ENCODE assay signal across 8 mouse cellular contexts in the genomic region with DNA sequence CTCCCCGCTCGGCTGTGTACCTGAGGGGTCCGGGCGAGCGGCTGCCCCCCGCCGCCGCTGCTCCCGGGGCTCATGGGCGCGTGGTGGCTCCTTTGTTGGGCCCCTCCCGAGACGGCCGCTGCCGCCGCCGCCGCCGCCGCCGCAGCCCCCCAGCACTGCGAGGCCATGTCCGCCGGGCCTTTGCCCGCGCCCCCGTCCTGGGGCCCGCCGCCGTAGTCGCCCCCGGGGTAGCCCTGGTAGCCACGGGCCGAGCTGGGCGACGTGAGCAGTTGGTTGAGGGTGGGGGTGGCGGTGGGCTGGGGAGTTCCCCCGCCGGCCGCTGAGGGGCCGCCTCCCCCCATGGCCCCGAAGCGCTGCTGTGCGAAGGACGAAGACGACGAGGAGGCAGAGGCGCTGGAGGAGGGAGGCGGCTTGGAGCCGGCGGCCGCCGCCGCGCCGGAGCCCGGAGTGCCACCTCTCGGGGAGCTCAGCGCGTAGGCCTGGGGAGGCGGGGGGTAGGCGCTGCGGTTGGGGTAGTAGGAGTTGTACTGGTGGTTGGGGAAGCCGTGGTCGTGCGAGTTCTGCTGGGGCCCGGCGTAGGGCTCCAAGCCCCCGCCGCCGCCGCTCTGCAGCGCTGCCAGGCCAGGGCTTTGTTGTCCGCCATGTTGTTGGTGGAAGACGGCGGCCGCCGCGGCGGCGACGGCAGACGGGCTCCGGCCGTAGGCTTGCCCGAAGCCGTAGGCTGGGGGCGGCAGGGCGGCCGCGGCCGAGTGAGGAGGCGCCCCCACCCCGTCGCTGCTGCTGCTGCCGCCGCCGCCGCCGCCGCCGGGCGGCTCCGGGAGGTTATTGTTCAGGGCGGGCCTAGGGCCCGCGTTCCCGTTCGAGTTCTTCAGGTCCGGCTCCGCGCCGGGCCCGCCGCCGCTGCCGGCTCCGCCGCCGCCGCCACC. TPM values are rescaled to one million over a fixed set of nuclear protein-coding genes. Genes with fewer than 3 reads are reported as not detected.
DNase-seq lines count a peak whose midpoint lies in the region; ATAC-seq and TF ChIP-seq lines count a peak whose summit lies in the region.

No protein-coding gene starts in this region.

- H3K4me1 ChIP-seq in cortical plate, adult 2 months (ENCODE audit: control insufficient read depth, insufficient read depth, low read length), result peaks cover 11% of the 10 kb centered on the region
- H3K4me1 ChIP-seq in heart, embryonic 12.5 days (replicated peaks), result peaks cover 46% of the 10 kb centered on the region
- peaks cover 27% of the 10 kb centered on the region for H3K4me1 ChIP-seq in kidney, postnatal 0 days (replicated peaks; ENCODE audit: insufficient read depth, low read length)
- H3K4me1 ChIP-seq in lung, embryonic 14.5 days (ENCODE audit: insufficient read depth), result peaks cover 37% of the 10 kb centered on the region

- TF ChIP-seq CTCF in cortical plate, adult 2 months (IDR thresholded peaks at IDR 0.05; ENCODE audit: extremely low read depth, insufficient read depth, low read length), result no peak
- no peak for TF ChIP-seq CTCF in kidney, postnatal 0 days (IDR thresholded peaks at IDR 0.05; ENCODE audit: low read depth)
- TF ChIP-seq CTCF in lung, embryonic 14.5 days (IDR thresholded peaks at IDR 0.05; ENCODE audit: low read depth), result 0 out of 2 replicates have a peak, but pooled peaks have one; percentile 12

- H3K4me3 ChIP-seq in cortical plate, adult 2 months (ENCODE audit: insufficient read depth, low read length), result peak overlapping the region; percentile 48
- H3K4me3 ChIP-seq in heart, embryonic 12.5 days, result peak overlapping the region; percentile 94
- H3K4me3 ChIP-seq in kidney, postnatal 0 days (replicated peaks; ENCODE audit: low read depth, low read length), result peak overlapping the region; percentile 100
- peak overlapping the region; percentile 100 for H3K4me3 ChIP-seq in lung, embryonic 14.5 days (ENCODE audit: low read depth, low read length)

- peak overlapping the region; percentile 87 for H3K4me2 ChIP-seq in heart, embryonic 12.5 days
- peak overlapping the region; percentile 84 for H3K4me2 ChIP-seq in kidney, postnatal 0 days (ENCODE audit: low read length)
- peak overlapping the region; percentile 98 for H3K4me2 ChIP-seq in lung, embryonic 14.5 days

- peak overlapping the region; percentile 96 for H3K27ac ChIP-seq in cortical plate, adult 2 months (ENCODE audit: insufficient read depth, low read length)
- H3K27ac ChIP-seq in heart, embryonic 12.5 days (ENCODE audit: poor library complexity, severe bottlenecking), result peak overlapping the region; percentile 100
- peak overlapping the region; percentile 100 for H3K27ac ChIP-seq in kidney, postnatal 0 days
- peak overlapping the region; percentile 100 for H3K27ac ChIP-seq in lung, embryonic 14.5 days (ENCODE audit: low read depth)

- WGBS in heart, embryonic 12.5 days, result under 1% methylated on average over 84 of the region's 121 CpGs
- WGBS in kidney, postnatal 0 days, result 1% methylated on average over 69 of the region's 121 CpGs
- under 1% methylated on average over 101 of the region's 121 CpGs for WGBS in lung, embryonic 14.5 days

- H3K9me3 ChIP-seq in heart, embryonic 12.5 days (replicated peaks), result no peaks in the 10 kb centered on the region
- H3K9me3 ChIP-seq in kidney, postnatal 0 days (replicated peaks; ENCODE audit: low read length), result no peaks in the 10 kb centered on the region
- H3K9me3 ChIP-seq in lung, embryonic 14.5 days (ENCODE audit: low read depth, low read length), result no peaks in the 10 kb centered on the region

- ATAC-seq in heart, embryonic 12.5 days (ENCODE audit: insufficient number of reproducible peaks, low FRiP score), result no peak
- ATAC-seq in kidney, postnatal 0 days (replicated peaks; ENCODE audit: low FRiP score, low read depth), result no peak
- ATAC-seq in lung, embryonic 14.5 days (ENCODE audit: insufficient read depth), result no peak

- no peak for TF ChIP-seq POLR2A in cortical plate, adult 2 months (IDR thresholded peaks at IDR 0.05; ENCODE audit: extremely low read depth, insufficient read depth, low read length)

- peak; percentile 61 for DNase-seq in A20 (ENCODE audit: low read depth, low spot score)
- DNase-seq in R1 (ENCODE audit: low read depth, low spot score), result peak; percentile 50
- peak; percentile 48 for DNase-seq in kidney, postnatal 0 days (ENCODE audit: low spot score)
- DNase-seq in lung, embryonic 14.5 days, result peak; percentile 52
- DNase-seq in retina, postnatal 1 day, result peak; percentile 56
- DNase-seq in thymus, postnatal 4 days, result peak; percentile 77

- H3K27me3 ChIP-seq in heart, embryonic 12.5 days (replicated peaks), result no peaks in the 10 kb centered on the region
- no peaks in the 10 kb centered on the region for H3K27me3 ChIP-seq in kidney, postnatal 0 days (ENCODE audit: insufficient read depth, low read length)
- no peaks in the 10 kb centered on the region for H3K27me3 ChIP-seq in lung, embryonic 14.5 days (ENCODE audit: insufficient read depth, low read length)

- H3K9ac ChIP-seq in heart, embryonic 12.5 days, result peak overlapping the region; percentile 99
- peak overlapping the region; percentile 100 for H3K9ac ChIP-seq in kidney, postnatal 0 days (ENCODE audit: low read depth, low read length)
- peak overlapping the region; percentile 100 for H3K9ac ChIP-seq in lung, embryonic 14.5 days

- H3K36me3 ChIP-seq in heart, embryonic 12.5 days, result peaks cover 8% of the 10 kb centered on the region
- no peaks in the 10 kb centered on the region for H3K36me3 ChIP-seq in kidney, postnatal 0 days (ENCODE audit: insufficient read depth, low read length)
- H3K36me3 ChIP-seq in lung, embryonic 14.5 days (ENCODE audit: insufficient read depth), result peaks cover 18% of the 10 kb centered on the region

RNA-seq across cellular contexts. Expression of gene Arid1a, which starts 3.9 kb away (rescaled TPM):
- 44.3 and 45.1 TPM in 2 replicates for polyA plus RNA-seq in cortical plate, adult 2 months (2012; rRNA removed)
- 24.5 and 28.7 TPM in 2 replicates for polyA plus RNA-seq in heart, embryonic 12.5 days (2016; fragmentation: Nextera tagmentation; extraction: Ambion mirVana)
- 17.9 and 19.3 TPM in 2 replicates for polyA plus RNA-seq in kidney, postnatal 0 days (2015; fragmentation: Nextera tagmentation; extraction: Ambion mirVana)
- 40.1 and 44.7 TPM in 2 replicates for polyA plus RNA-seq in lung, embryonic 14.5 days (2014; fragmentation: Nextera tagmentation; extraction: Ambion mirVana)

Comparison
In these comparisons a context has a peak if more than half of its experiments do, and no peak if none do; other contexts are left out.
1. H3K4me3 ChIP-seq: peak in every context shown above with its lines; median percentile 100 in kidney, postnatal 0 days; 100 in lung, embryonic 14.5 days; 94 in heart, embryonic 12.5 days; 48 in cortical plate, adult 2 months.